Mouse (Mus musculus): Measurements from ENCODE around the gene Nme8.

DNA sequence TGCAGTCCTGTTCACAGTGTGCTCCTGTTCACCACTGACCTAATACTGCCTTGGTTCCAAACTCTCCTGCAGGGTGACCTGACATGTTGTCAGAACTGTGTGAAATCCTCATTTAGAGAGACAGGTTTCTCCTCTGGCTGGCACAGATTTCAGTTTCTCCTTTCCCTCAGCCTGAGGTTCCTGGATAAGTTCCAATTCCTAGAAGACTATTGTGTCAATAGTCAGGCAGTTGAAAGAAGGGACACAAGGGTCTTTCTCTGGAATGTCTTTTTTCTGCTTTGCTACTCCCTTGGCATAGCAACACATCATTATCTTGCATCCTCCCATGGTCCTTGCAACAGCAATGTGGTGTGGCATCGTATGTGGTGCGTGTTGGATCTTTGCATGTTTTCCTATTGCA, 19.6 kb upstream of the Nme8 start:
- TF ChIP-seq CTCF (IDR thresholded peaks at IDR 0.05; ENCODE audit: insufficient read depth, low read length) (no peak), POLR2A (IDR thresholded peaks at IDR 0.05; ENCODE audit: borderline replicate concordance, extremely low read depth, low read depth, low read length) (no peak)

All from lung, adult 2 months (tissue).